Mouse (Mus musculus): Measurements from ENCODE around the gene Cmya5. TPM values are rescaled to one million over a fixed set of nuclear protein-coding genes. Genes with fewer than 3 reads are reported as not detected.

Cmya5 gene
- 0.38 TPM for polyA plus RNA-seq (2014; fragmentation: Illumina TruSeq; extraction: RNeasy Lipid Tissue Mini Kit (QIAGEN cat#74804); ENCODE audit: low read depth, low replicate concordance)

GRCm38 (mm10) chr13:93144336-93145167 lies at the start of gene Cmya5:
Cmya5 (minus strand) TSS chr13:93144724.

GRCm38 (mm10) chr13:93191831-93192645 lies 47.5 kb upstream of the Cmya5 start, which contains the start of gene Tent2:
Tent2 (minus strand) TSS chr13:93192385.

Other genes starting within 250 kb of the Cmya5 start
- gene Tent2, start 47.7 kb upstream of the Cmya5 start, polyA plus RNA-seq (2014; fragmentation: Illumina TruSeq; extraction: RNeasy Lipid Tissue Mini Kit (QIAGEN cat#74804); ENCODE audit: low read depth, low replicate concordance): 147 TPM
- gene Homer1, start 154.9 kb upstream of the Cmya5 start, polyA plus RNA-seq (2014; fragmentation: Illumina TruSeq; extraction: RNeasy Lipid Tissue Mini Kit (QIAGEN cat#74804); ENCODE audit: low read depth, low replicate concordance): 37.0 TPM

Measured in sigmoid colon, adult 10 weeks (tissue).